Mouse (Mus musculus) limb, embryonic 14.5 days (tissue): ENCODE results near the gene Masp2. TPM values are rescaled to one million over a fixed set of nuclear protein-coding genes. Genes with fewer than 3 reads are reported as not detected.

Experiments
- ATAC-seq: fragments of 200-750 bp; cut with Nextera tagmentation; 2 replicates; pipeline ENCODE4 v1.8.0; 2017; ENCODE audit warnings: low read depth, moderate number of reproducible peaks, moderate TSS enrichment; ENCODE audit not compliant: low FRiP score
- DNase-seq: peaks from one replicate; pipeline ENCODE4 v3.0.0-alpha.2; 2015; ENCODE audit warnings: low spot score
- H3K27ac ChIP-seq: fragments of 300-500 bp; sonication (generic); replicated peaks from 2 replicates; pipeline ENCODE4 v1.5.1; 2014; ENCODE audit warnings: low read depth, mild to moderate bottlenecking, low read length, moderate library complexity, mixed read lengths
- H3K27me3 ChIP-seq: fragments of 300-500 bp; sonication (generic); 2 replicates; pipeline ENCODE4 v1.6.1; 2014; ENCODE audit warnings: low read length, mixed read lengths; ENCODE audit not compliant: control insufficient read depth, insufficient read depth
- H3K36me3 ChIP-seq: fragments of 300-500 bp; sonication (generic); 2 replicates; pipeline ENCODE4 v1.6.1; 2014; ENCODE audit warnings: mild to moderate bottlenecking, low read length, moderate library complexity, mixed read lengths; ENCODE audit not compliant: control insufficient read depth, insufficient read depth
- H3K4me1 ChIP-seq: fragments of 300-500 bp; sonication (generic); 2 replicates; pipeline ENCODE4 v1.6.1; 2014; ENCODE audit warnings: antibody characterized with exemption, low read length, mixed read lengths; ENCODE audit not compliant: control insufficient read depth, insufficient read depth
- H3K4me2 ChIP-seq: fragments of 300-500 bp; sonication (generic); replicated peaks from 2 replicates; pipeline ENCODE4 v1.6.1; 2014; ENCODE audit warnings: low read depth, mild to moderate bottlenecking, low read length, moderate library complexity; ENCODE audit not compliant: severe bottlenecking
- H3K4me3 ChIP-seq: fragments of 300-500 bp; sonication (generic); replicated peaks from 2 replicates; pipeline ENCODE4 v1.5.1; 2014; ENCODE audit warnings: low read length
- H3K9ac ChIP-seq: fragments of 300-500 bp; sonication (generic); 2 replicates; pipeline ENCODE4 v1.6.1; 2014; ENCODE audit warnings: mild to moderate bottlenecking, low read depth, low read length, moderate library complexity; ENCODE audit not compliant: severe bottlenecking
- H3K9me3 ChIP-seq: fragments of 300-500 bp; sonication (generic); 2 replicates; pipeline ENCODE4 v1.6.1; 2016; ENCODE audit warnings: low read length; ENCODE audit not compliant: control insufficient read depth
- POLR2A ChIP-seq: fragments of 200-500 bp; IDR thresholded peaks from 2 replicates; pipeline ENCODE4 v1.8.0; 2012; ENCODE audit warnings: inconsistent platforms, mild to moderate bottlenecking, moderate library complexity, borderline replicate concordance; ENCODE audit not compliant: insufficient read depth, insufficient read length; ENCODE audit errors: extremely low read depth
- WGBS: fragments of 180-500 bp; shearing (Covaris S2); extraction: QIAGEN DNeasy Blood & Tissue Kit; methylation state at CpG from one replicate; pipeline ENCODE4 v1.1.7; 2014; 5-methylcytosine and 5-hydroxymethylcytosine counted together
- polyA plus RNA-seq, 2 experiments: library from polyadenylated mRNA; depleted of rRNA in 1 of 2; stranded (reverse) in 1 of 2; unstranded in 1 of 2; fragments of >200 nt; fragmentation: Nextera tagmentation in 1 of 2; extraction: Ambion mirVana in 1 of 2; gene quantifications; 2 replicates each; pipeline versions ENCODE4 v1.2.1 to v1.2.3; 2012 to 2014

The Masp2 gene
- polyA plus RNA-seq, 2 experiments: 1.5 TPM; not detected in 1

DNA sequence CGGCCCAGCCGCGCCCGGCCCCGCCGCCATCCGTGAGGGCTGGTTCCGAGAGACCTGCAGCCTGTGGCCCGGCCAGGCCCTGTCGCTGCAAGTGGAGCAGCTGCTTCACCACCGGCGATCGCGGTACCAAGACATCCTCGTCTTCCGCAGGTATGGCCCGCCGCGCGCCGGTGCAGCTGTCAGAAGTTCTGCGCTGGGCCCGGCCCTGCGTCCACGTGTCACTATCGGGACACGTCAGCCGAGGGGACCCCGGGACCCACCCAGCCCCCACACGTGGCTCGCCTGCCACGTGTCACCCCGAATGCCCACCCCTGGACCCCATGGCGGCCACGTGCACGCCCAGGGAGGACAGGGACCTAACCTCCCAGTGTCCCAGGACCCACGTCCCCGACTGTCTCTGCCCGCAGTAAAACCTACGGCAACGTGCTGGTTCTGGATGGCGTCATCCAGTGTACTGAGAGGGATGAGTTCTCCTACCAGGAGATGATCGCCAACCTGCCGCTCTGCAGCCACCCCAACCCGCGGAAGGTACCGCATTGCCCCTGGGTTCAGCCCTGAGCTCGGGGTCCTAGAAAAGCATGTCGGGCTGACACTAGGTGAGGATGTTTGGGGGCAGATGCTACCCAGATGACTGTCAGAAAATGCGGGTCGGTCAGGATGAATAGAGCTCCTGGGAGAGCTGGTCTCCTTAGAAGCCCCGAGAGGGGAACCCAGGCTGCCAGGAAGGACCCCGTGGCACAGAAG is 10.5 kb upstream of the Masp2 start:
- H3K9ac ChIP-seq: peak overlapping the region; percentile 83
- DNase-seq (no peak), ATAC-seq (peak; percentile 30)
- H3K4me1 ChIP-seq: peaks cover 5% of the 10 kb centered on the region
- H3K9me3 ChIP-seq: no peaks in the 10 kb centered on the region
- no peaks in the 10 kb centered on the region for H3K27me3 ChIP-seq
- H3K4me2 ChIP-seq: peak overlapping the region; percentile 87
- H3K36me3 ChIP-seq: peaks cover 35% of the 10 kb centered on the region
- no peak for TF ChIP-seq POLR2A
- H3K4me3 ChIP-seq: peak overlapping the region; percentile 88
- H3K27ac ChIP-seq: peak overlapping the region; percentile 70
- WGBS: under 1% methylated on average over 30 of the region's 53 CpGs

- Histone ChIP-seq H3K9me3 (no peaks in the 10 kb centered on the region), H3K9ac (no peak overlapping the region), H3K4me3 (no peak overlapping the region), H3K27me3 (no peaks in the 10 kb centered on the region), H3K4me1 (peaks cover 5% of the 10 kb centered on the region), H3K4me2 (no peak overlapping the region), H3K27ac (no peak overlapping the region), H3K36me3 (peaks cover 54% of the 10 kb centered on the region)
- ATAC-seq (no peak), DNase-seq (no peak)
- TF ChIP-seq POLR2A: no peak
- 94% methylated on average over 11 of the region's 11 CpGs for WGBS
Observed at GRCm38 (mm10) chr4:148593996-148594395, 8.4 kb upstream of the Masp2 start.

DNA sequence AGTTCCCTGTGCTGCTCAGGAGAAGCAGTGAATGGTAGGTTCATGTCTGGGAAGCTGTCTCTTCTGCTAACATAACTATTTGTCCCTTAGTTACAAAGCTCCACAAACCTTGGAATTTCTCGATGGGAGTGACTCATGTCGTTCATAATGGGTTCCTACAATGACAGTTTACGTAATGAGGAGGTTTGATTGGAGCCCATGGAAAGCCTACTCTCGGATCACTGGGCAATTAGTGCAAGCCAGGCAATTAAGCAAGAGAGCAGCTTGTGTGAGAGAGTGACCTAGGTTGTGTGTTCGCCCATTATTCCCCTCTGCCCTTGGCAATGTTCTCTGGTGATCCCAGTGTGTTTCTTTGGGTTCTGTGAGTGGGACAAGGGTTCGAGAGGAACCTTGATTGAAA is 6.4 kb upstream of the Masp2 start:
- H3K9ac ChIP-seq: no peak overlapping the region
- no peak overlapping the region for H3K4me3 ChIP-seq
- no peak for ATAC-seq
- 90% methylated on average over 6 of the region's 6 CpGs for WGBS
- H3K27ac ChIP-seq: no peak overlapping the region
- no peaks in the 10 kb centered on the region for H3K9me3 ChIP-seq
- peaks cover 58% of the 10 kb centered on the region for H3K36me3 ChIP-seq
- H3K4me1 ChIP-seq: peaks cover 5% of the 10 kb centered on the region
- TF ChIP-seq POLR2A: no peak
- H3K27me3 ChIP-seq: no peaks in the 10 kb centered on the region
- H3K4me2 ChIP-seq: no peak overlapping the region
- no peak for DNase-seq

- Histone ChIP-seq H3K4me2 (no peak overlapping the region), H3K9me3 (no peaks in the 10 kb centered on the region), H3K27me3 (no peaks in the 10 kb centered on the region), H3K27ac (no peak overlapping the region), H3K9ac (no peak overlapping the region), H3K4me1 (peaks cover 5% of the 10 kb centered on the region), H3K4me3 (no peak overlapping the region), H3K36me3 (peaks cover 58% of the 10 kb centered on the region)
- no peak for DNase-seq
- ATAC-seq: no peak
- no peak for TF ChIP-seq POLR2A
- 95% methylated on average over 3 of the region's 3 CpGs for WGBS
Observed at GRCm38 (mm10) chr4:148596731-148597130, 5.6 kb upstream of the Masp2 start.

DNA sequence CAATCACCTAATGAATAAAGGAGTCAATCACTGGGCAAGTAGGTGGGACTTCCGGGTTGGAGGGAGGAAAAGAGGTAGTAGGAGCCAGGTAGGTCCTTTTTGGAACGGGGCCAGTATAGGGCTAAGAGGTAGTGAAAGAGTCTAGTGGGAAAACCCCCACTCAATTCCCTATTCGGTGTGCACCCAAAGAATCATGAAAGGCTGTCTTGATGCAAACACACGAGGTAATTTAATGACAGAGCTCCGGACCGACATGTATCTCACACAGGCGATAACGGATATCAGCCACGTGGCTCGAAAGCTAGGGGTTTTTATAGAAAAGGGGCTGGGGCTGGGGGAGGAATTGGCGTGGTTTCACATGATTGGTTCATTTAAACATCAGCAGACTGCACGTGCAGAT is 3.5 kb upstream of the Masp2 start:
- H3K9ac ChIP-seq: no peak overlapping the region
- H3K9me3 ChIP-seq: no peaks in the 10 kb centered on the region
- H3K4me2 ChIP-seq: no peak overlapping the region
- H3K27ac ChIP-seq: no peak overlapping the region
- DNase-seq (no peak), ATAC-seq (no peak)
- no peaks in the 10 kb centered on the region for H3K4me1 ChIP-seq
- H3K27me3 ChIP-seq: no peaks in the 10 kb centered on the region
- TF ChIP-seq POLR2A: no peak
- H3K4me3 ChIP-seq: no peak overlapping the region
- WGBS: 94% methylated on average over 12 of the region's 12 CpGs
- H3K36me3 ChIP-seq: peaks cover 51% of the 10 kb centered on the region
